Mouse (Mus musculus) E14TG2a.4 (cell line): ENCODE measurements around the gene Chrna5.

Experiments
- CTCF ChIP-seq: conservative IDR thresholded peaks from 2 replicates; pipeline ENCODE4 v1.5.1; 2014; ENCODE audit warnings: low read length
- NANOG ChIP-seq: IDR thresholded peaks from 2 replicates; pipeline ENCODE4 v1.6.1; 2014; ENCODE audit warnings: borderline replicate concordance, low read length, mixed read lengths
- POU5F1 ChIP-seq: IDR thresholded peaks from 2 replicates; pipeline ENCODE4 v1.6.1; 2014; ENCODE audit warnings: low read length, borderline replicate concordance

- TF ChIP-seq CTCF, result no peak
- no peak for TF ChIP-seq NANOG
- TF ChIP-seq POU5F1, result no peak
Observed at GRCm38 (mm10) chr9:55031435-55032167, 50.9 kb downstream of the Chrna5 start.
